Mouse (Mus musculus): ENCODE results near the gene Fa2h.

DNA sequence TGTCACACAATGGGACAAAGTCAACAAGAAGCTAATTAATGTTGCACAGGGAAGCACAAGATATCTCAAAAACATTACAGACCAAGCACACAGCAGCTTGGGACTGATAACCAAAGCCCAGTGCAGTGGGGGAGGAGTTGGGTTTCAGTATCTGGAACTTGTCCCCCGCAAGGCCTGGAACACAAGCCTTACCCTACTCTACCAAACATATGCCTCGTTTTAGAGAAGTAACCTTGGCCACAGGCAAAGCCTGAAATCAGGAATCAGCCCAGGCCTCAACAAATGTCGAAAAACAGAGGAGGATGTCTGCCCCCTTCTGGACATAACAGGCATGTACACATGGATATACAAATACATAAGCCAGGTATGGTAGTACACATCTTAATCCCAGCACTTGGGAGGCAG lies 80.9 kb downstream of the Fa2h start:
- TF ChIP-seq GATA1 (IDR thresholded peaks at IDR 0.05; ENCODE audit: borderline replicate concordance, low read length) = no peak
- no peak for TF ChIP-seq FLI1 (IDR thresholded peaks at IDR 0.05; ENCODE audit: low read length)

Data from megakaryocyte, embryonic 14.5 days (primary cell).